Comparison of ENCODE assay signal across 10 mouse cellular contexts in genomic region chr16:92883821-92884272, GRCm38 (mm10). TPM values are rescaled to one million over a fixed set of nuclear protein-coding genes. Genes with fewer than 3 reads are reported as not detected.
DNase-seq lines count a peak whose midpoint lies in the region; ATAC-seq lines count a peak whose summit lies in the region.
"Had no signal": no experiment of that assay in that cellular context is flagged by ENCODE, and none has a peak within 500 bp of the region (broad histone marks: within the 10 kb centered on the region; RNA-seq: fewer than 3 reads in every experiment).

No protein-coding gene starts in this region.

- no peaks in the 10 kb centered on the region for H3K27me3 ChIP-seq in neural tube, embryonic 15.5 days (replicated peaks)
- H3K27me3 ChIP-seq in embryonic facial prominence, embryonic 11.5 days (ENCODE audit: control insufficient read depth, insufficient read depth, low read length), result no peaks in the 10 kb centered on the region
- peaks cover 33% of the 10 kb centered on the region for H3K27me3 ChIP-seq in limb, embryonic 12.5 days
- H3K27me3 ChIP-seq in forebrain, embryonic 13.5 days, result no peaks in the 10 kb centered on the region

- no peak for ATAC-seq in neural tube, embryonic 15.5 days (ENCODE audit: low FRiP score)
- peak; percentile 86 for ATAC-seq in embryonic facial prominence, embryonic 11.5 days (replicated peaks; ENCODE audit: insufficient number of reproducible peaks, low FRiP score, low TSS enrichment, low read depth)
- ATAC-seq in limb, embryonic 12.5 days (ENCODE audit: insufficient number of reproducible peaks, insufficient read depth, low FRiP score, low TSS enrichment, low read depth), result no peak
- ATAC-seq in forebrain, embryonic 13.5 days, result no peak

- H3K36me3 ChIP-seq in neural tube, embryonic 15.5 days, result no peaks in the 10 kb centered on the region
- H3K36me3 ChIP-seq in embryonic facial prominence, embryonic 11.5 days (replicated peaks; ENCODE audit: control insufficient read depth, insufficient read depth, low read depth, low read length), result no peaks in the 10 kb centered on the region
- H3K36me3 ChIP-seq in limb, embryonic 12.5 days, result no peaks in the 10 kb centered on the region
- no peaks in the 10 kb centered on the region for H3K36me3 ChIP-seq in forebrain, embryonic 13.5 days (ENCODE audit: poor library complexity, severe bottlenecking)

- H3K27ac ChIP-seq in neural tube, embryonic 15.5 days (replicated peaks), result no peak overlapping the region
- no peak overlapping the region for H3K27ac ChIP-seq in embryonic facial prominence, embryonic 11.5 days (replicated peaks; ENCODE audit: low read depth, low read length)
- H3K27ac ChIP-seq in limb, embryonic 12.5 days, result peak overlapping the region; percentile 53; the same call in 1 of the 2 replicates
- H3K27ac ChIP-seq in forebrain, embryonic 13.5 days, result no peak overlapping the region

- no peak overlapping the region for H3K9ac ChIP-seq in neural tube, embryonic 15.5 days (replicated peaks)
- no peak overlapping the region for H3K9ac ChIP-seq in embryonic facial prominence, embryonic 11.5 days (replicated peaks; ENCODE audit: low read length)
- no peak overlapping the region for H3K9ac ChIP-seq in limb, embryonic 12.5 days (replicated peaks)
- no peak overlapping the region for H3K9ac ChIP-seq in forebrain, embryonic 13.5 days

- H3K4me3 ChIP-seq in neural tube, embryonic 15.5 days (replicated peaks), result no peak overlapping the region
- H3K4me3 ChIP-seq in embryonic facial prominence, embryonic 11.5 days (ENCODE audit: low read depth, low read length), result no peak overlapping the region
- no peak overlapping the region for H3K4me3 ChIP-seq in limb, embryonic 12.5 days (replicated peaks)
- no peak overlapping the region for H3K4me3 ChIP-seq in forebrain, embryonic 13.5 days

- WGBS in neural tube, embryonic 15.5 days, result 64% methylated on average over 12 of the region's 12 CpGs
- 28% methylated on average over 12 of the region's 12 CpGs for WGBS in embryonic facial prominence, embryonic 11.5 days
- WGBS in limb, embryonic 12.5 days, result 5% methylated on average over 12 of the region's 12 CpGs
- WGBS in forebrain, embryonic 13.5 days, result 83% methylated on average over 12 of the region's 12 CpGs

- no peaks in the 10 kb centered on the region for H3K9me3 ChIP-seq in neural tube, embryonic 15.5 days (replicated peaks)
- H3K9me3 ChIP-seq in embryonic facial prominence, embryonic 11.5 days (replicated peaks; ENCODE audit: control insufficient read depth, low read length), result no peaks in the 10 kb centered on the region
- H3K9me3 ChIP-seq in limb, embryonic 12.5 days, result no peaks in the 10 kb centered on the region
- H3K9me3 ChIP-seq in forebrain, embryonic 13.5 days (replicated peaks), result no peaks in the 10 kb centered on the region

- DNase-seq in neural tube, embryonic 10.5 days (ENCODE audit: extremely low spot score, low spot score), result peak; percentile 49
- DNase-seq in embryonic facial prominence, embryonic 11.5 days (ENCODE audit: low spot score), result peak; percentile 77
- DNase-seq in thymus, postnatal 14 days, result peak; percentile 34
- DNase-seq in adrenal gland, postnatal 10 days, result no peak
- DNase-seq in layer of hippocampus, postnatal 10 days (ENCODE audit: low spot score in 2 of 2), result no peak
- DNase-seq: gastrocnemius, postnatal 14 days; lung, postnatal 36 days had no signal

- no peaks in the 10 kb centered on the region for H3K4me1 ChIP-seq in neural tube, embryonic 15.5 days
- no peaks in the 10 kb centered on the region for H3K4me1 ChIP-seq in embryonic facial prominence, embryonic 11.5 days (ENCODE audit: control insufficient read depth, insufficient read depth, low read length)
- H3K4me1 ChIP-seq in limb, embryonic 12.5 days (replicated peaks), result peaks cover 12% of the 10 kb centered on the region
- no peaks in the 10 kb centered on the region for H3K4me1 ChIP-seq in forebrain, embryonic 13.5 days

- no peak overlapping the region for H3K4me2 ChIP-seq in neural tube, embryonic 15.5 days
- 0 out of 2 replicates have a peak overlapping the region, but pooled peaks have one; percentile 10 for H3K4me2 ChIP-seq in embryonic facial prominence, embryonic 11.5 days (ENCODE audit: low read depth, low read length)
- peak overlapping the region; percentile 37 for H3K4me2 ChIP-seq in limb, embryonic 12.5 days
- no peak overlapping the region for H3K4me2 ChIP-seq in forebrain, embryonic 13.5 days

RNA-seq across cellular contexts. Expression of gene Runx1, which starts 57.9 kb away (rescaled TPM):
- polyA plus RNA-seq in neural tube, embryonic 15.5 days (2015; fragmentation: Nextera tagmentation; extraction: Ambion mirVana), result 2.9 and 12.2 TPM in 2 replicates
- 4.2 and 4.3 TPM in 2 replicates for polyA plus RNA-seq in embryonic facial prominence, embryonic 11.5 days (2014; fragmentation: Nextera tagmentation; extraction: Ambion mirVana)
- polyA plus RNA-seq in limb, embryonic 12.5 days (2016; fragmentation: Nextera tagmentation; extraction: Ambion mirVana), result 4.9 and 5.4 TPM in 2 replicates
- total RNA-seq in adrenal gland, postnatal 10 days (2021), result 1 to 10 TPM; 4.2 to 5.8 TPM
- 0.29 and 0.30 TPM in 2 replicates for polyA plus RNA-seq in forebrain, embryonic 13.5 days (2015; fragmentation: Nextera tagmentation; extraction: Ambion mirVana)
- 1 to 10 TPM in 1 of 2 experiments, under 1 TPM in 1; 0.69 to 1.1 TPM for total RNA-seq in layer of hippocampus, postnatal 10 days (2021)

Comparison
In these comparisons a context has a peak if more than half of its experiments do, and no peak if none do; other contexts are left out.
1. DNase-seq: peak in neural tube, embryonic 10.5 days (single experiment), embryonic facial prominence, embryonic 11.5 days (single experiment) and thymus, postnatal 14 days (single experiment); none in adrenal gland, postnatal 10 days (single experiment) and layer of hippocampus, postnatal 10 days (0 of 2).
2. H3K4me2 ChIP-seq: peak in embryonic facial prominence, embryonic 11.5 days (single experiment) and limb, embryonic 12.5 days (single experiment); none in neural tube, embryonic 15.5 days (single experiment) and forebrain, embryonic 13.5 days (single experiment).